Mouse (Mus musculus): ENCODE measurements around the gene Rab11fip2. TPM values are rescaled to one million over a fixed set of nuclear protein-coding genes. Genes with fewer than 3 reads are reported as not detected.

The Rab11fip2 gene
- total and polyA plus RNA-seq, 3 experiments, result 2.6 to 4.5 (median 3.1) TPM

- in situ Hi-C loops (cut with MboI; ENCODE audit: low pct_ligation_motif_present, low pct_unique_long_range_greater_than_20kb, low sequenced_read_pairs) (no loop called here), dilution Hi-C loops (cut with MboI; ENCODE audit: extremely low pct_ligation_motif_present, extremely low pct_unique_long_range_greater_than_20kb, low sequenced_read_pairs) (no loop called here)
- no peak overlapping the region for H3K4me2 ChIP-seq (ENCODE audit: insufficient read depth, low read depth, poor library complexity, severe bottlenecking)
These were observed 25.4 kb downstream of the Rab11fip2 start for GRCm38 (mm10) chr19:59917901-59918613.

DNA sequence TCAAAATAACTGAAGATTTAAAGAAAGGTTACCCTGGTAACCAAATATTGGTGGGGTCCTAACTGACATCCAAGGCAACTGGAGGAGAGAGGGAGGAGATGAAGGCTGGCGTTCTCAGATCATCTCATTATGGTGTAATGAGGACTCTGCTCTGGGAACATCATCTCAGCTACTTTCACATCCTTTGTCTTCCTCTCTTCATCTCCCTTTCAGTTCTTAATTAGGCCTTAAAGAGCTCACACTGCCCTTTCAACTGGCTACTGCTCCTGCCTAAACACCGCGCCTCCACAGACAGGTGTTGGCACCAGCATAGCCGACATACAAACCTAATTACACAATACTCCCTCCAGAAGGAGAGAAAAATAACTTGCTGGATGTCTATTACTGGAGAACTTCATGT is 31.9 kb downstream of the Rab11fip2 start:
- dilution Hi-C loops (cut with MboI; ENCODE audit: extremely low pct_ligation_motif_present, extremely low pct_unique_long_range_greater_than_20kb, low sequenced_read_pairs) (no loop called here), in situ Hi-C loops (cut with MboI; ENCODE audit: low pct_ligation_motif_present, low pct_unique_long_range_greater_than_20kb, low sequenced_read_pairs) (no loop called here)
- Histone ChIP-seq H3K27me3 (replicated peaks) (no peaks in the 10 kb centered on the region), H3K4me1 (ENCODE audit: control insufficient read depth in 1 of 2, insufficient read depth in 2 of 2) (no peaks in the 10 kb centered on the region), H3K36me3 (replicated peaks in 1 of 2; ENCODE audit: control insufficient read depth in 1 of 2, insufficient read depth in 1 of 2, low read length in 1 of 2) (peaks cover 0 to 23% of the 10 kb centered on the region in 2 experiments), H3K9ac (ENCODE audit: insufficient read depth, low read depth) (no peak overlapping the region), H3K27ac (ENCODE audit: insufficient read depth, low read depth) (no peak overlapping the region), H3K9me3 (replicated peaks; ENCODE audit: low read length) (no peaks in the 10 kb centered on the region), H3K79me2 (replicated peaks; ENCODE audit: control insufficient read depth, extremely low read depth, insufficient read depth, poor library complexity, severe bottlenecking) (no peaks in the 10 kb centered on the region), H3K4me2 (ENCODE audit: insufficient read depth, low read depth, poor library complexity, severe bottlenecking) (no peak overlapping the region), H3K4me3 (replicated peaks in 1 of 3; ENCODE audit: low read depth in 2 of 3, low read length in 2 of 3, poor library complexity in 1 of 3) (no peak overlapping the region)
- TF ChIP-seq USF2 (conservative IDR thresholded peaks at IDR 0.05; ENCODE audit: low read depth, low read length) (no peak), JUND (conservative IDR thresholded peaks at IDR 0.05; ENCODE audit: low read depth, low read length) (no peak), UBTF (IDR thresholded peaks at IDR 0.05; ENCODE audit: low read depth, low read length) (no peak), PAX5 (IDR thresholded peaks at IDR 0.05; ENCODE audit: low read length) (no peak), NELFE (IDR thresholded peaks at IDR 0.05; ENCODE audit: low read depth, low read length) (no peak), ZC3H11A (IDR thresholded peaks at IDR 0.05; ENCODE audit: low read depth, low read length) (no peak), GABPA (IDR thresholded peaks at IDR 0.05; ENCODE audit: insufficient replicate concordance, low read depth, low read length) (no peak), POLR2AphosphoS2 (IDR thresholded peaks at IDR 0.05; ENCODE audit: low read depth, low read length) (no peak), MAX (IDR thresholded peaks at IDR 0.05; ENCODE audit: low read length) (no peak), ZNF384 (IDR thresholded peaks at IDR 0.05; ENCODE audit: low read depth, low read length) (no peak), POLR2A (IDR thresholded peaks at IDR 0.05; ENCODE audit: low read depth, low read length) (no peak), SMC3 (IDR thresholded peaks at IDR 0.05; ENCODE audit: low read depth, low read length) (no peak), MAFK (IDR thresholded peaks at IDR 0.05; ENCODE audit: insufficient replicate concordance, low read length) (no peak), CTCF (conservative IDR thresholded peaks at IDR 0.05 in 1 of 2, IDR thresholded peaks at IDR 0.05 in 1 of 2; ENCODE audit: low read depth in 2 of 2, low read length in 2 of 2) (no peak), RAD21 (IDR thresholded peaks at IDR 0.05; ENCODE audit: low read depth, low read length) (no peak)
- DNase-seq (ENCODE audit: extremely low read depth), result no peak

More at GRCm38 (mm10) chr19:59917901-59918613, 25.4 kb downstream of the Rab11fip2 start:
- H3K9me3 ChIP-seq (replicated peaks; ENCODE audit: low read length), result no peaks in the 10 kb centered on the region
- no peak for DNase-seq (ENCODE audit: extremely low read depth)
- no peaks in the 10 kb centered on the region for H3K27me3 ChIP-seq (replicated peaks)
- H3K4me3 ChIP-seq (replicated peaks in 1 of 3; ENCODE audit: low read depth in 2 of 3, low read length in 2 of 3, poor library complexity in 1 of 3), result no peak overlapping the region
- H3K4me1 ChIP-seq (ENCODE audit: control insufficient read depth in 1 of 2, insufficient read depth in 2 of 2), result peaks cover 0 to 11% of the 10 kb centered on the region in 2 experiments; a peak in 2 of 4 replicates
- H3K27ac ChIP-seq (ENCODE audit: insufficient read depth, low read depth), result no peak overlapping the region
- H3K79me2 ChIP-seq (replicated peaks; ENCODE audit: control insufficient read depth, extremely low read depth, insufficient read depth, poor library complexity, severe bottlenecking), result no peaks in the 10 kb centered on the region
- no peak overlapping the region for H3K9ac ChIP-seq (ENCODE audit: insufficient read depth, low read depth)
- H3K36me3 ChIP-seq (replicated peaks in 1 of 2; ENCODE audit: control insufficient read depth in 1 of 2, insufficient read depth in 1 of 2, low read length in 1 of 2), result peaks cover 0 to 16% of the 10 kb centered on the region in 2 experiments
- TF ChIP-seq USF1 (IDR thresholded peaks at IDR 0.05; ENCODE audit: low read depth, low read length) (no peak), CTCF (conservative IDR thresholded peaks at IDR 0.05 in 1 of 2, IDR thresholded peaks at IDR 0.05 in 1 of 2; ENCODE audit: low read depth in 2 of 2, low read length in 2 of 2) (no peak), POLR2AphosphoS2 (IDR thresholded peaks at IDR 0.05; ENCODE audit: low read depth, low read length) (no peak), UBTF (IDR thresholded peaks at IDR 0.05; ENCODE audit: low read depth, low read length) (no peak), MAX (IDR thresholded peaks at IDR 0.05; ENCODE audit: low read length) (no peak), E2F4 (IDR thresholded peaks at IDR 0.05; ENCODE audit: insufficient replicate concordance, low read depth, low read length) (no peak), TBP (conservative IDR thresholded peaks at IDR 0.05; ENCODE audit: low read depth, low read length) (no peak), CHD1 (IDR thresholded peaks at IDR 0.05; ENCODE audit: low read depth, low read length) (no peak), MAFK (IDR thresholded peaks at IDR 0.05; ENCODE audit: insufficient replicate concordance, low read length) (no peak)
